Mouse (Mus musculus): ENCODE data around the gene Lsm2. TPM values are rescaled to one million over a fixed set of nuclear protein-coding genes. Genes with fewer than 3 reads are reported as not detected.

Gene Lsm2
- 10 to 100 TPM; 32.1 to 32.7 TPM for total RNA-seq (2023)

GRCm38 (mm10) chr17:34981690-34982180 lies at the start of gene Lsm2:
TSS of gene Lsm2 (plus strand) at chr17:34981862.

GRCm38 (mm10) chr17:34959130-34959778 lies 22.4 kb upstream of the Lsm2 start, which contains the start of gene Hspa1b:
TSS of gene Hspa1b (minus strand) at chr17:34959238.

GRCm38 (mm10) chr17:34969822-34970221 lies 11.8 kb upstream of the Lsm2 start, which contains the start of gene Gm20481:
TSS of gene Gm20481 (plus strand) at chr17:34969912.

GRCm38 (mm10) chr17:34972069-34972749 lies 9.5 kb upstream of the Lsm2 start, which contains the start of the genes Hspa1a and Hspa1l:
TSS of gene Hspa1a (minus strand) at chr17:34972156.
TSS of gene Hspa1l (plus strand) at chr17:34972703.

GRCm38 (mm10) chr17:35000717-35001451 lies 19.2 kb downstream of the Lsm2 start, which contains the start of gene Vars:
TSS of gene Vars (plus strand) at chr17:35000987.

GRCm38 (mm10) chr17:35016376-35016775 lies 34.7 kb downstream of the Lsm2 start, which contains the start of gene Vwa7:
TSS of gene Vwa7 (plus strand) at chr17:35016579.

GRCm38 (mm10) chr17:35027277-35028068 lies 45.8 kb downstream of the Lsm2 start, which contains the start of gene Sapcd1:
TSS of gene Sapcd1 (minus strand) at chr17:35028016.

Other genes with a start within 250 kb of the Lsm2 start
- 1 to 10 TPM in 1 of 2 experiments, under 1 TPM in 1; 0.47 to 1.2 TPM for gene C4b, start 238.0 kb upstream of the Lsm2 start, total RNA-seq (2023)
- not detected for gene Cyp21a1, start 177.3 kb upstream of the Lsm2 start, total RNA-seq (2023)
- gene Stk19, start 144.9 kb upstream of the Lsm2 start, total RNA-seq (2023), result 10 to 100 TPM; 57.8 to 67.8 TPM
- gene Dxo, start 144.8 kb upstream of the Lsm2 start, total RNA-seq (2023), result 10 to 100 TPM; 87.2 to 90.1 TPM
- 100 to 1,000 TPM; 106 to 113 TPM for gene Skiv2l, start 131.7 kb upstream of the Lsm2 start, total RNA-seq (2023)
- 10 to 100 TPM; 32.7 to 37.8 TPM for gene Nelfe, start 131.5 kb upstream of the Lsm2 start, total RNA-seq (2023)
- gene Cfb, start 119.3 kb upstream of the Lsm2 start, total RNA-seq (2023), result under 1 TPM in 1 of 2 experiments, not detected in 1; 0.41 TPM
- gene Zbtb12, start 102.4 kb upstream of the Lsm2 start, total RNA-seq (2023), result 10 to 100 TPM in 1 of 2 experiments, 1 to 10 TPM in 1; 9.4 to 13.1 TPM
- not detected for gene Gm20547, start 99.8 kb upstream of the Lsm2 start, total RNA-seq (2023)
- gene C2, start 83.6 kb upstream of the Lsm2 start, total RNA-seq (2023), result 1 to 10 TPM; 2.4 to 2.6 TPM
- 100 to 1,000 TPM; 169 to 178 TPM for gene Ehmt2, start 83.4 kb upstream of the Lsm2 start, total RNA-seq (2023)
- not detected for gene Slc44a4, start 67.4 kb upstream of the Lsm2 start, total RNA-seq (2023)
- 10 to 100 TPM; 64.3 to 86.9 TPM for gene Neu1, start 50.6 kb upstream of the Lsm2 start, total RNA-seq (2023)
- 100 to 1,000 TPM in 1 of 2 experiments, 1 to 10 TPM in 1; 9.1 to 108 TPM for gene Hspa1b, start 22.6 kb upstream of the Lsm2 start, total RNA-seq (2023)
- not detected for gene Gm20481, start 11.9 kb upstream of the Lsm2 start, total RNA-seq (2023)
- 10 to 100 TPM in 1 of 2 experiments, 1 to 10 TPM in 1; 3.8 to 37.9 TPM for gene Hspa1a, start 9.7 kb upstream of the Lsm2 start, total RNA-seq (2023)
- not detected for gene Hspa1l, start 9.2 kb upstream of the Lsm2 start, total RNA-seq (2023)
- 100 to 1,000 TPM; 290 to 310 TPM for gene Vars, start 19.1 kb downstream of the Lsm2 start, total RNA-seq (2023)
- under 1 TPM; 0.50 to 0.75 TPM for gene Vwa7, start 34.7 kb downstream of the Lsm2 start, total RNA-seq (2023)
- 1 to 10 TPM; 4.8 to 5.7 TPM for gene Sapcd1, start 46.2 kb downstream of the Lsm2 start, total RNA-seq (2023)
- gene Msh5, start 64.9 kb downstream of the Lsm2 start, total RNA-seq (2023), result 10 to 100 TPM in 1 of 2 experiments, 1 to 10 TPM in 1; 9.7 to 13.8 TPM
- 100 to 1,000 TPM; 210 to 218 TPM for gene Clic1, start 68.1 kb downstream of the Lsm2 start, total RNA-seq (2023)
- gene Ddah2, start 77.2 kb downstream of the Lsm2 start, total RNA-seq (2023), result 1 to 10 TPM; 3.4 to 5.2 TPM
- gene Ly6g6c, start 83.5 kb downstream of the Lsm2 start, total RNA-seq (2023), result not detected
- gene Mpig6b, start 84.3 kb downstream of the Lsm2 start, total RNA-seq (2023), result not detected
- not detected for gene Ly6g6e, start 95.0 kb downstream of the Lsm2 start, total RNA-seq (2023)
- gene Ly6g6d, start 96.2 kb downstream of the Lsm2 start, total RNA-seq (2023), result not detected
- not detected for gene Ly6g6f, start 103.7 kb downstream of the Lsm2 start, total RNA-seq (2023)
- 10 to 100 TPM; 71.6 to 74.8 TPM for gene Abhd16a, start 107.4 kb downstream of the Lsm2 start, total RNA-seq (2023)
- not detected for gene Ly6g5c, start 126.4 kb downstream of the Lsm2 start, total RNA-seq (2023)
- gene Ly6g5b, start 133.6 kb downstream of the Lsm2 start, total RNA-seq (2023), result 1 to 10 TPM; 1.5 to 1.7 TPM
- gene Gpank1, start 139.6 kb downstream of the Lsm2 start, total RNA-seq (2023), result 10 to 100 TPM; 31.1 to 34.0 TPM
- gene Csnk2b, start 140.2 kb downstream of the Lsm2 start, total RNA-seq (2023), result 100 to 1,000 TPM; 126 to 147 TPM
- gene D17H6S53E, start 144.5 kb downstream of the Lsm2 start, total RNA-seq (2023), result 10 to 100 TPM; 16.6 to 25.1 TPM
- gene Apom, start 150.2 kb downstream of the Lsm2 start, total RNA-seq (2023), result under 1 TPM; 0.56 to 0.93 TPM
- 100 to 1,000 TPM; 412 to 463 TPM for gene Bag6, start 153.3 kb downstream of the Lsm2 start, total RNA-seq (2023)
- 100 to 1,000 TPM; 364 to 379 TPM for gene Prrc2a, start 183.0 kb downstream of the Lsm2 start, total RNA-seq (2023)
- 1 to 10 TPM; 1.7 to 5.1 TPM for gene Aif1, start 194.2 kb downstream of the Lsm2 start, total RNA-seq (2023)
- 10 to 100 TPM; 32.6 to 54.4 TPM for gene Lst1, start 206.6 kb downstream of the Lsm2 start, total RNA-seq (2023)
- gene Ltb, start 212.6 kb downstream of the Lsm2 start, total RNA-seq (2023), result 100 to 1,000 TPM; 669 to 686 TPM
- gene Tnf, start 220.1 kb downstream of the Lsm2 start, total RNA-seq (2023), result 10 to 100 TPM in 1 of 2 experiments, 1 to 10 TPM in 1; 9.6 to 14.5 TPM
- gene Lta, start 223.5 kb downstream of the Lsm2 start, total RNA-seq (2023), result 10 to 100 TPM; 45.0 to 61.0 TPM
- gene Gm16181, start 239.0 kb downstream of the Lsm2 start, total RNA-seq (2023), result not detected

All from B cell, adult 67 days (primary cell).